Mouse (Mus musculus) embryonic stem cell, embryonic (primary cell): ENCODE data around the gene Ryr2.

ENCODE experiments used
- CTCF ChIA-PET, 4 experiments: fragments of 300-600 bp in 2 of 4; fragments of 350-600 bp in 2 of 4; sonication (Branson Sonifier 250); formaldehyde crosslinking; loops; one replicate each; lab custom pipeline; 2022; ENCODE audit warnings: inconsistent platforms in 2 of 4; lab: Charles Lee
- POLR2A ChIA-PET, 4 experiments: fragments of 300-600 bp in 2 of 4; fragments of 350-600 bp in 2 of 4; sonication (Branson Sonifier 250); formaldehyde crosslinking; loops; one replicate each; lab custom pipeline; 2022; ENCODE audit warnings: antibody characterized with exemption in 4 of 4, inconsistent platforms in 1 of 4; lab: Charles Lee

The Ryr2 gene

DNA sequence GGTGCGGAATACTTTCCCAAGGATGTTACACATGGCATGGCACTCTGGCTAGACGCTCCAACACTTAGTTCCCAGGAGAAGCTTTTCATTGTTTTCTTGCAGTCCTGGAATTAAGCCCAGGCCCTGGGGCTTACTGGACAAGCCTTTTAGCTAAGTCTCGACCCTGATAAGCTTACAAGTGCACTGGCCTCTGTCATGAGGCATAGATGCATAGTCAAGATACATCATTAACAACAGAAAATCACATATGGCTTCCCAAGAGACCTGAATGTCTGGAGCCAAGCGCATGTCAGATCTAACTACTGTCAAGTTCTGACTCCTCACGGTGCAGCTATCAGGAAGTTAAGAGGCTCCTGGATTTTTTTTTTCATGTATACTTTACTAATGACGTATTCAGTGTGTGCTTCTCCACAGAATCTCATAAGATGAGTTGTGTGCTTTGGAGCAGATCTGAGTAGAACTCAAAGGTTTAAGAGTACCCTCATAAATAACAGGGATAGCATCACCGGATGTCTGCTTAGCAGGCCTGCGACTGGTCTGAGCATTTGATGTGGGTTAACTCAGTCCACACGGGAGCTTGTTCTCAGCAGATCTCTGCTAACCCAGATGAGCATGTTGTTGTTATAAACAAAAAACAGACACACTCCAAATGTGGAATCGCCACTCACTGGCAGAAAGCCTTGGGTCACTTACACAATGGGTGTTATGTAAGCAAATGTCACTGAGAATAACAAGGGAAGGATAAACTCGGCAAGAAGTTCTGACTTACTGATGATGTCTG, 179.8 kb downstream of the Ryr2 start:
- CTCF ChIA-PET: interaction anchor here in 1 of 4 experiments (0.6 kb wide), 1 partner anchor 9 kb away, joined by 3 read pairs; no protein-coding TSS in a partner anchor
- POLR2A ChIA-PET: interaction anchor here in 2 of 4 experiments (0.6 to 3.4 kb wide), 4 partner anchors 15 to 240 kb away, joined by 3 to 14 read pairs (median 4); no protein-coding TSS in a partner anchor

DNA sequence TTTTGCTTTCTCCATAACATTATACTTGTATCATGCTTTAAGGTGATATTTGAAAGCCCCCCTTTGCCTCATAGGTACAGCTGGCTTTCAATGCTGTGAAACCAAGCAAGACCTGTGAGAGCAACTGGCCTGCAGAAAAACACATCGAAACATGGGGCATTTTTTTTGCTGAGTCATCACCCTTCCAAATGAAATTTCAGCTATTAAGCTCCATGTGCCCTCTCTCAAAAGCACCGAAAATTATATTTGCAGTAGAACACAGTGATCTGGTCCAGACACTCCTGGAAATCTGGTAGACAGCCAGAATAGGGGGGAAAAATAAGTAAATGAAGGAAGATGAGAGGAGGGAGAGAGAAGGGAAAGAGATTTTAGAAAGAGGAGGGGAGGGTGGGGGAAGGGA, 180.5 kb downstream of the Ryr2 start:
- ChIA-PET CTCF (interaction anchor here in 2 of 4 experiments (0.5 to 1.0 kb wide), 5 partner anchors 100 to 358 kb away, joined by 3 to 5 read pairs (median 3); no protein-coding TSS in a partner anchor), POLR2A (interaction anchor here in 2 of 4 experiments (0.7 to 3.4 kb wide), 6 partner anchors 8 to 191 kb away, joined by 3 to 14 read pairs (median 3); no protein-coding TSS in a partner anchor)

DNA sequence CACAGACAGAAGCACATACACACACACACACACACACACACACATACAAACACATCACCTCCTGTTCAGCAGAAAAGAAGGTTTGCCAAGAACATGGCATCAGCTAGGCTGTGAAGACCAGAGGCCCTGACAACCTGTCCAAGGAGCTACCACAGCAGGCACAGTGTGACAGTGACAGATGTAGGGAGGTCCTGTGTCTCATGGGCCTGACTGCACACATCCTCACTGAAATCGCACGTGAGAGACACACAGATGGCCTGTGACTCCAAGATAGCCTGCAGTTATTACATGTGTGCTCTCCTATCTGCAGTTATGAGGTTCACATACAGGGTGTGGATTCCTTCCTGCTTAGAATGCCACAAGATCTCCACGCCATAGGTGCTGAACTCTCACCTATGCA, 182.0 kb downstream of the Ryr2 start:
- POLR2A ChIA-PET: interaction anchor here in 1 of 4 experiments (0.7 to 3.4 kb wide), 3 partner anchors 9 to 13 kb away, joined by 3 to 14 read pairs (median 6); no protein-coding TSS in a partner anchor
- CTCF ChIA-PET: no interaction called here

DNA sequence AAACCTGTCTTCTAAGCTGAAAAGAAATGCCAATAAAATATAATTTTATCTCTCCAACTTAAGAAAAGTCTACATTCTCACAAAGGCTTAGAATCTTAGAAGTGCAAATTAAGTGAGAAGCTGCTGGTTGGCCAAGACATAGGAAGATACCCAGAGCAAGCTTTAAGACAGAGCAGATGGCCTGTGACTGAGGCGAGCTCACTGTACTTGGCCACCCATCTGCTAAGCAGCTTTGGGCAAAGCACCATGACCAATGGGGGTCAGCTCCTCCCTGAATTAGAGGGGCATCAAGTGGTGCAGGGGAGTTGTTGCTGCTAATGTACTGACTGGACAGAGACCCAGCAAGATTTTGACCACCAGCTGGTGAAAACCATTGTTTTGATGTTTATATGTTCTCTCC, 186.2 kb downstream of the Ryr2 start:
- ChIA-PET POLR2A (interaction anchor here in 3 of 4 experiments (0.6 to 1.2 kb wide), 3 partner anchors 9 to 326 kb away, joined by 3 read pairs; no protein-coding TSS in a partner anchor), CTCF (interaction anchor here in 1 of 4 experiments (0.6 kb wide), 1 partner anchor 9 kb away, joined by 3 read pairs; no protein-coding TSS in a partner anchor)

DNA sequence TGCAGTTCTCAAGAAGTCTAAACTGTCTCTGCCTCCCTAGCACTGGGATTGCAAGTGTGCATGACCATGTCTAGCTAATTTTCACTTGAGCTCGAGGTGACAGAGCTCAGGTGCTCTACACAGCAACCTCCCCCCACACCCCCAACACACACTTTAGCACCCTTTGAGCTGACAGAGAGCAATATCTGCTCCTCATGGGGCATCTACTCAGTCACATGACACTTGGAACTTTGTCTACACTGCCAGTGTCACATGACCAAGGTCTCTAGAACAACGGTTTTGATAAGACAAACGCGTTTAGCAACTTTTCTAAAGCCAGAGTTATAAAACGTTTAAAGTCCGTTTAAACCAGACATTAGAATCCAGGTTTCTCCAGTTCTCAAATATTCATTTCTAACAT, 187.3 kb downstream of the Ryr2 start:
- POLR2A ChIA-PET: interaction anchor here in 1 of 4 experiments (0.7 to 0.9 kb wide), 2 partner anchors 13 to 16 kb away, joined by 3 read pairs; no protein-coding TSS in a partner anchor
- CTCF ChIA-PET: interaction anchor here in 3 of 4 experiments (0.6 to 2.4 kb wide), 3 partner anchors 8 to 145 kb away, joined by 4 to 9 read pairs (median 6); no protein-coding TSS in a partner anchor

DNA sequence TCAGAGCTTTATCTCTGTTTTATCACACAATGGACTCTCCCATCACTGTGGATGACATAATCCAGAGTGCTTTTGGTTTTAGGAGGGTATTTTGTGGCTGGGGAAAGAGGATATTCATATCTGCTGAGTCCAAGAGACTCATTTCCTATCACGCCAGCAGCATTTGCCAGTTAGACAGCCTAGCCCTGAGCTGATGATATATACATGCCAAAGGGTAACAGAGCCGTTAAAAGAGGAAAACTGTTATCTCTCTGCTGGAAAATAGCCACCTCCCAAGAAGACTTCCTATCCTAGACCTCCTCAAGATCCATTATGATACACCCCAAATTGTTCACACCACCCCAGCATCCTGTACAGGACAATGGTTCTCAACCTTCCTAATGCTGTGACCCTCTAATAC, 191.1 kb downstream of the Ryr2 start:
- POLR2A ChIA-PET: interaction anchor here in 1 of 4 experiments (0.9 to 1.2 kb wide), 2 partner anchors 10 to 11 kb away, joined by 4 to 6 read pairs; no protein-coding TSS in a partner anchor
- CTCF ChIA-PET: interaction anchor here in 1 of 4 experiments (0.6 kb wide), 1 partner anchor 447 kb away, joined by 3 read pairs; no protein-coding TSS in a partner anchor

DNA sequence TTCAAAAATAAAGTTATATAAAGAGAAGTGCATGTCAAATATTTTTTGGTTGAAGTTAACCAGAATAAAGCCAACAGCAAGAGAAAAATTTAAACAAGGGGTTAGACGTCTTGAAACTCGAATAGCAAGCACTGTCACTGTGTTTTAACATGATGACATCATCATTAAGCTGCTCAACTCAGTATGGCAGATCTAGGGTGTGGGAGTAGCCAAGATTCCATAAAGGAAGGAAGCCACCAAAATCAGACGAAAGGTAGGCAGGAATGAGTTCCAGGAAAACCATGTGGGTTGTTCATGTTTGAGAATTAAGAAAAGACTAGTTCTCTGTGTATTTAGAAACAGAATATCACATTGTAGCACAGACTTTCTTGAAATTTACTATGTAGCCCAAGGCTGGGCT, 192.1 kb downstream of the Ryr2 start:
- CTCF ChIA-PET: no interaction called here
- POLR2A ChIA-PET: no interaction called here

DNA sequence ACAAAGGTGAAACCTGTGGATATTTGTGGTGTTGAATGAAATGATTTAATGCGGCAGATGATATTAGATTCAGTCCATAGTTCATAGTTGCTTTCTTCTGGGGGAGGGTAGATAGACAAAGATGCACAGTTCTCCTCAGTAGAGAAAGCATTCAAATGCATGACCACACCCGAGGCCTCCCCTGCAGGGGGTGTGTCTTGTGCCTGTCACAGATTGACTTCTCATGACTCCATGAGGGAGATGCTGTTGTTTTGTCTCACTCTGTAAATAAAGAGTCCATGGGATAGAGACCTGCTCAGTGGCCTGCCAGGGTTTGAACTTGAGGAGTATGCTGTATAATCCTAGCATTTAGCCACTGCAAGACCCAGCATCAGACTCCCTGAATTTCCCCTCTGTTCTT, 194.5 kb downstream of the Ryr2 start:
- POLR2A ChIA-PET: interaction anchor here in 1 of 4 experiments (2.1 kb wide), 1 partner anchor 14 kb away, joined by 14 read pairs; no protein-coding TSS in a partner anchor
- CTCF ChIA-PET: interaction anchor here in 1 of 4 experiments (0.7 kb wide), 1 partner anchor 8 kb away, joined by 3 read pairs; no protein-coding TSS in a partner anchor

DNA sequence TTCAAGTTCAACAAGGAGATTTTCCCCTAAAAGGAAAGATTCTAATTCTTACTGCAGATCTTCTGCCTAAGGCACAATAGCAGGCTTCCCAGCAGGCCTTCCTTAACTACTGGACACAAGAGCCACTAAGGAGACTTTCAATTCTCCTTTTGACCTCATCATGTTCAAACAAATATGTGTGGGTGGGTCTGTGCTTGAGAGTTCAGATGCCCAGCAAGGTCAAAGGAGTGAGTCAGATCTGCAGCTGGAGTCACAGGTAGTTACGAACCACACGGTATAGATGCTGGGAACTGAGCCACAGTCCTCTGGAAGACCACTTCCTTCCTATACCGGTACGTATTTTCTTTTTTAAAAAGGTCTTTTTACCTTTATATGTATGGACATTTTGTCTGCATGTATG, 198.6 kb downstream of the Ryr2 start:
- ChIA-PET CTCF (no interaction called here), POLR2A (interaction anchor here in 1 of 4 experiments (1.3 kb wide), 1 partner anchor 13 kb away, joined by 3 read pairs; no protein-coding TSS in a partner anchor)

DNA sequence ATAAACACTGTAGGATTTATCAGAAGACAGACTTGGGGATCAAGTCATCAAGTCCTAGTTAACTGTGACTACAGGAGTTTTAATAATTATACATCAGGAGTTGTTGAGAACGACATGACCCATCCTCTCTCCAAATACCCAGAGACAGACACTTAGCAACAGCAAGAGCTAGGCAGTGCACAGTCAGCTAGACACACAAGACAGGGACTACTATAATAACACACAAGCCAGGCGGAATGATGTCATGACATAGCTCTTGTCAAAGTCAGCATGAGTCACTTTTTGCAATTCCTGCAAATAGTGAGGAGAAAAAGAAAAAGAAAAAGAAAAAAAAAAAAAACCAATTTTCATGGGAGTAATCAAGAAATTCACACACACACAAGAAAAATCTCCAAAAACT, 201.6 kb downstream of the Ryr2 start:
- ChIA-PET CTCF (interaction anchor here in 1 of 4 experiments (0.6 kb wide), 1 partner anchor 9 kb away, joined by 5 read pairs; no protein-coding TSS in a partner anchor), POLR2A (interaction anchor here in 2 of 4 experiments (1.0 to 1.9 kb wide), 2 partner anchors 11 to 17 kb away, joined by 3 to 4 read pairs; no protein-coding TSS in a partner anchor)

DNA sequence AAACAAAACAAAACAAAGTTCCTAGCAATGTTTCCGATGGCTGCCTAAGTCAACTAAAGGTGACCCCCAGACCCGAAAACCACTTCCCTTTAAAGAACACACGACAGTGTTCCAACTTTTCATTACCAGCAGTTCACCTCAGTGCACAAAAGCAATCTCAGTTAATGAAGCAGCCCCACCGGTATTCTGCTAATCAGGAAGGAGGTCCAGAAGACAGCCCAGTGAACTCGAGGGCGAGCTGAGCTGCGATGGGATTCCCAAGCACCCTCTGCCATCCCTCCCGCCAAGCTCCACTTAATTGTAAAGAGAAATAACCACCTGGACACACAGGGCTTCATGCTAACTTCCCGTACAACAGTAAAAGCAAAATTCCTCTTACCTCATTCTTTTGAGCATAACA, 203.5 kb downstream of the Ryr2 start:
- POLR2A ChIA-PET: interaction anchor here in 1 of 4 experiments (1.2 kb wide), 1 partner anchor 16 kb away, joined by 3 read pairs; no protein-coding TSS in a partner anchor

DNA sequence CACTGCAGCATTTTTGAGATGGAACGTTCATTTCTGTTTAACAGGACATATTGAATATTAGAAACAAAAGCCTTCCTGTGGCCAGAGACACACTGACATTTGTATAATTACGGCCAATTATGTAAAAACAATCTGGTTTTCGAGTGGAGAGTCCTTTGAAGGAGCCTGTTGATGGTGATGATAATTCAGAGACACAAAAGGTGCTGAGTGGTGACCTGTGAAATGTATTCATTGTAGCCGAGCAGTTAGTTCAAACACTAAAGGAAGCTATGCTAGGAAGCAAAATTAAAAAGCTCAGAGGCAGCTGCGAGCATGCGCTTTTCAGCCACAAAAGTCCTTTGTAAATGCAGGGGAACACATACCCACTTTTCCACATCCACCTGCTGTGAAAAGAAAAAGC, 203.9 kb downstream of the Ryr2 start:
- CTCF ChIA-PET: no interaction called here
- POLR2A ChIA-PET: interaction anchor here in 1 of 4 experiments (1.2 kb wide), 1 partner anchor 16 kb away, joined by 3 read pairs; no protein-coding TSS in a partner anchor

More for the DNA sequence above, 203.5 kb downstream of the Ryr2 start:
- CTCF ChIA-PET: no interaction called here

DNA sequence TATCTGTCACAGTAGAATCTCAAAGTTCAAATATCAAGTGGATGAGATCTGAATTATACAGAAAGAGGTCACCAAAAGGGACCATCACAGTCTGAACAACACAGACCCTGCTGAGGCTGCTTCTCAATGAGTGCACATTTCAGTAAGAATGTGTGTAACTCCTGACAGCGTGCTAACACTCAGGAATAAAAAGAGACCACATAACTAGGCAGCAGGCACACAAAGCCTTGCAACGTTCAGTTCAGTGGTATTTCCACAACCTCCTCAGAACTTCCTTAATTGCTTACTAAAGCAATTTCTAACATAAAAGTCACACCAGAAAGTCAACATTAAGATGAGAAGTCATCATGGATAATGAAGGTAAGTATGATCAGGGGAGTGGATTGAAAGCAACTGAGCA, 206.1 kb downstream of the Ryr2 start:
- ChIA-PET CTCF (no interaction called here), POLR2A (no interaction called here)

DNA sequence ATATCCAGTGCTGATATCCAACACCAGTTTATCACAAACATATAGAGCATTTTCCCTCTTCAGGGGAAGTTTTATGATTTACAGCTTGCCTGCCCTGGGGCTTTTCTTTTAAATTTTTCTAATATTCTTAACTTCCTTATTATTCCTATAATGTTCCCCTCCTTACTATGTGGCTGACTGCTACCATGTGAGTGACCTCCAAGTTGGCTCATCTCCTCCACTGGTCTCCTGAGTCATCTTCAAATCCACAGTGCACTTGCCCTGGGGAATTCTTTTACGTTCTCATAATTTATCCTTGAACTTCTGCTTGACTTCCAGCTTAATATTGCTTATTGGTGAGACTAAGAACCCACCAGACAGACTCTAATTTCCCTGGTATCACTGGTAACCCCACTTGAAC, 211.1 kb downstream of the Ryr2 start:
- ChIA-PET CTCF (interaction anchor here in 1 of 4 experiments (0.6 kb wide), 1 partner anchor 10 kb away, joined by 5 read pairs; no protein-coding TSS in a partner anchor), POLR2A (interaction anchor here in 1 of 4 experiments (1.1 kb wide), 1 partner anchor 13 kb away, joined by 3 read pairs; no protein-coding TSS in a partner anchor)

DNA sequence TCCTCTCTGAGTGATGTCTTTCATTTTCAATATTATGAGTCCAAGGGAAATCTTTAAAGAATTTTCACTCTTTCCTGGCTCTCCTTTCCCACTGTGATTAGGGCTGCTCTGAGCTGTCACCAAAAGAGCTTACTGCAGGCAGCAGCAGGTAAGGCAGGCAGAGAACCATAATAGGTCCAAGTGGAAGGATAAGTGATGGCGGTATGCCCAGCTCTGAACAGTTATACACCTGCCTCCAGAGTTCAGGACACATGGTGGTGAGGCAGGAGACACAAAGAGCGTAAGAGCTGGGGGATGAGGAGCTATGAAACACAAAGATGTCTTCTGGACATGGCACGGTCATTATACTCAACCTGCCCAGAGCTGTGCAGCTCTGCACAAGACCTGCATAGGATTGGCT, 215.0 kb downstream of the Ryr2 start:
- POLR2A ChIA-PET: no interaction called here
- CTCF ChIA-PET: no interaction called here

DNA sequence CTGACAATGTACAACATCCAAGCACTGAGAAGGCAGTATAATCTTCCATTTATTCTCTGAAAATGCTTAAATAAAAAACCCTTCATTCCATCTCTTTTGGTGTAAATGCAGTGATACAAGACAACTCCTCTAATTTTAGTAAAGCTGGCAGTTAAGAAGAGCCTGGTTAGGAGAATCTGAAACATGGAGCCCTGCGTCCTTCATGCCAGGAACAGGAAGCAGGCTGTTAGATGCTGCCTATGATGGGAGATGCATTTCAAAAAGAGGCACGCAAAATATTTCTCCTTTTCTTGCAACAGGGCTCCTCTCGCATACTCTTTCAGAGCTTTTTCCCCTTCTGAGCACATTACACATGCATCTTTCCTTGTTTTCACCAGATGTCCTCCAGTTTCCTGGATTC, 215.6 kb downstream of the Ryr2 start:
- ChIA-PET POLR2A (interaction anchor here in 1 of 4 experiments (0.5 kb wide), 1 partner anchor 103 kb away, joined by 3 read pairs; no protein-coding TSS in a partner anchor), CTCF (interaction anchor here in 1 of 4 experiments (0.6 kb wide), 1 partner anchor 266 kb away, joined by 3 read pairs; no protein-coding TSS in a partner anchor)

DNA sequence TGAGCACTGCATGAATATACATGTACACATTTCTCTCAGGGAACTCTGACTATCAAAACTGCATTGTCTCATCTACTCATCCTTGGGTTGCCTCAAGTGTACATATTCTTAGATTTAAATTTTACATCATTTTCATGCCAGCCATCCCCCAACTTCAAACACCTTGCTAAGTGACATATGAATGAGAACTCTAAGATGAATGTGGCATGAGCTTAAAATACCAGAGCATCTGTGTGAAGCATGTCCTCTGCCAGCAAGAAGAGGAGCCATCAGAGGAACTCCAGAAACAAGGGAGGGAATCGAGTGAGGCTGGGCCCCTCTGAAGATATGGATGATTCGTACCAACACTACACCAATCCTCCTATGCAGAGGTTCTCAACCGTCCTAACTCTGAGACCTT, 222.6 kb downstream of the Ryr2 start:
- POLR2A ChIA-PET: interaction anchor here in 1 of 4 experiments (0.9 kb wide), 1 partner anchor 9 kb away, joined by 3 read pairs; no protein-coding TSS in a partner anchor
- CTCF ChIA-PET: no interaction called here

DNA sequence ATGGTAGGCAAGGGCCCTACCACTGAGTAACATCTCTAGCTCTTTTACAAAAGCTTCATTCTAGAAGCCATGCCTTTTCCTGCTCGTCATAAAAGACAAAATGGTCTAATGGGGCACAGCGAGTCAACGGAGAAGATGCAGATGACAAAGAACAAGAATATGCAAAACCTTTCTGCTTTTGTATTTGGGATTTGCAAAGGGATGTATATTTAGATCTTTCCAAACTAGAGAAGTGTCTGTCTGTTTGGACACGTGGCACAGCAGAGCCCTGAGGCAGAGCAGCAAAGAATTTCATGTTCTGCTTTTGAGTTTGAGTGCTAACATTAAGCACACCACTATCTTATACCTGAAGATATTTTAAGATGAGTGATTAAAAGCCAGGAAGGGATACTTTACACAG, 224.4 kb downstream of the Ryr2 start:
- POLR2A ChIA-PET: no interaction called here

More for the DNA sequence above, 224.4 kb downstream of the Ryr2 start:
- CTCF ChIA-PET: no interaction called here
